Mouse (Mus musculus) skeletal muscle tissue, adult 2 months (tissue): ENCODE data around the gene Mustn1.

Source experiments
- DNase-seq: peaks from one replicate; pipeline ENCODE4 v3.0.0-alpha.2; 2012; ENCODE audit warnings: low read depth, low spot score

The Mustn1 gene

DNA sequence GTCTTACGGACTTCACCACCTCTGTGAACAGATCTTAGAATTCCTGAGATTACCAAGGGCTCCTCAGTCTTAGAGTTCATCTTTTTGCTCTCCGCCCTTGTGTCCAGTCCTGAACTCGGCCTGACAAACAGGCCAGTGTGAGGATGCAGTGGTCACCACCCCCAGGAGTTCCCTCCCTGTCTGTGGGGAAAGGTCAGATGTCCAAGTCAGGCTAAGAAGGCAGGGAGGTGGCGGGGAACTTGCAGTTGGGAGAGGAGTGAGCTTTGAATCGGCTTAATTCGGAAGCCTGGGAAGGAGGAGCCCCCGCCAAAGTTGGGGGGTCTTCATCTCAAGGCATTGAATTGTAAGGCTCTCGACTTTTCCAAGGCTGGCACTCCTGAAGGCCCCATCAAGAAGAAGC, 1.3 kb downstream of the Mustn1 start:
- no peak for DNase-seq

DNA sequence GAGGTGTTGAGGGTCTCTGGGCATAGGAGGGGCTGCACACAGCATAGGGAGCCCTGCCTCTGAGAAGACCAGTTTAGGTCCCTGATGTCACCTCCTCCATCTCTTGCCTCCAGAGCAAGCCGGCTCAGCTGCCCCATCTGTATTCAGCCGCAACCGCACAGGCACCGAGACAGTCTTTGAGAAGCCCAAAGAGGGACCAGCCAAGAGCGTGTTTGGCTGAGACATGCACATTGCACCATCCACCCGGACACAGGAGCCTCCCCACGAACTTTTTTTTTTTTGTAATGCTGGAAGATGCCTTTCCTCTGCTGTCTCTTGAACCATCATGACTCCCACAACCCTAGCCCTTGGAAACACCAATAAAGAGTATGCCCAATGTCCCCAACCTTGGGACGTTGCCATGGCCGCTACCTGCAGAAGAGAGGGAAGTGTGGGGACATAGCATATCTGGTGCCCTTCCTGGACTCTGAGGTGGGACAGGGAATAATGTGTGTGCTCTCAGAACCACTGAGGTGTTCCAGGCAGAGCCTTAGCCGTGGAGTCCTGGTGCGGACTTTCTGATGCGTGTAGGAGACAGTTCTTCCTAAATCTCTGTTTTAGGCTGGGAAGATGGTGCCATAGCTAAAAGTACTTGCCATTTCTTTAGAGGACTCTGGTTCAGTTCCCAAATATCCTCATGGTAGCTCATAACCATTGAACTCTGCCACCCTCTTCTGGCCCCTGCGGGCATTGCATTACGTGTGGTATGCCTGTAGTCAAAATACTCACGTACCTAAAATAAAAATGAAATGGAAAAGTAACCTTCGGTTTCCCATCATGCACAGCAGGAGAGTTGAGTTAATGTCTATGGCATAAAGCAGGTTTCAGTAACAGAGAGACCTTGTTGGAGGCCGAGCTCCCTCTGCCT, 2.1 kb downstream of the Mustn1 start:
- DNase-seq: no peak

DNA sequence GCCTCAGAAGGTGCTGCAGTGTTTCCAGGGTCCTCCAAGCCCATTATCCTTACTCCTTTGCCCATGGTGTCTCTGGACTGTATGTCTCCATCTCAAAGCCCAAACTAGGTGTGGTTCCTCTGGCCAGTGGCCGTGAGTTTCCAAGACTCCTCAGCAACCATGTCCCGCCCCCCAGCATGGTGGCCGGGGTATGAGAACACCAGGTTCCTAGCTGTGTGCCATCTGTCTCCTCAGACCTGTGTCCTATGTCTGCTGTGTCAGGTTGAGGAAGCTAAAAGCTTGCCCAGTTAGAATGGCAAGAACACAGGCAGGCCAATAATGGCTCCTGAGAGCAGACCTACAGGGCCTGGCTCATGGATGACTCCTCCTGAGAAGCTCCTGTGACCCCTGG, 2.7 kb downstream of the Mustn1 start:
- DNase-seq: no peak

GRCm38 (mm10) chr14:30885298-30885697, 6.3 kb downstream of the Mustn1 start:
- DNase-seq: no peak

GRCm38 (mm10) chr14:30886204-30886603, 7.2 kb downstream of the Mustn1 start, which contains the start of gene Itih4:
Gene Itih4 (plus strand): TSS chr14:30886476.
- no peak for DNase-seq

DNA sequence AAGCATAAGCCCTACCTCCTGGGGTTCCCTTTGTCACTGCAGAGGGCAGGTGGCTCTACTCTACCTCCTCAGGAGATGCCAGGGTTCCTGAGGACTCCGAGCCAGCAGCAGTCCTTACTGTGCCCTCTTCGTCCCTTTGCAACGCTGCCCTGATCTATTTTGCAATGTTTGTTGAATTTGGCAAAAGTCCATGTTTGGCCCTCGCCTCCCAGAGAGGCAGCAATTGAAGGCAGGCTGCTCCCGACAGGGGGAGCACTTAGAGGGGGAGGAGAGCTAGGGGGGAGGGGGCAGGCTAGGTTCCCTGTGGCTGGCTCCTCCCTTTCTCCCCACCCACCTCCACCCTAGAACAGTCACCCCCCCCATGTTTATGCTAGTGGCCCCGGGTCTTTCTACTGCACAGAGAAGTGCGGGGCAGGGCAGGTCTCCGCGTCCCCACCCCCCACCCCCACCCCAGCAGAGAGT, 9.3 kb downstream of the Mustn1 start:
- DNase-seq: no peak

- no peak for DNase-seq
These were observed 21.0 kb downstream of the Mustn1 start for GRCm38 (mm10) chr14:30899972-30900371.

- no peak for DNase-seq
These were observed 23.6 kb downstream of the Mustn1 start for GRCm38 (mm10) chr14:30902628-30903027.

- no peak for DNase-seq
These were observed 24.0 kb downstream of the Mustn1 start for GRCm38 (mm10) chr14:30903036-30903435.

DNA sequence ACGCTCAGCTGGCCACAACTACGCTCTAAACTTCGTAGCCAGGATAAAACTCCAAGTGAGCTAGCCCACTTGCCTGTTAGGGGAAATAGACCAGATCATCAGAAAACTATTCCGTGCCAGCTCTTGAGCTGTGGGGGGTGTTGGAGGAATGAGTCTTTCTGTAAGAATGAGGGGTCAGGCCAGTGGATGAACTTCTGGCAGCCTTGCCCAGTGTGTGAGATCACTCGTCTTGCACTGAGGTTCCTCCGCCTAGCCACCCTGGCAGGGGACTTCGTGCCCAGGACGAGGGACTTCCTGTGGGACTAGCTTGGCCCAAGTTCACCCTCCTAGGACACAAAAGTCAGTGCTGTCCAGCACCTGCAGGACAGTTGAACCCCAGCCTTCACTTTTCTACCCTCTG, 25.3 kb downstream of the Mustn1 start:
- no peak for DNase-seq

- no peak for DNase-seq
These were observed 27.0 kb downstream of the Mustn1 start for GRCm38 (mm10) chr14:30906001-30906400.

- DNase-seq: no peak
These were observed 28.8 kb downstream of the Mustn1 start for GRCm38 (mm10) chr14:30907814-30908265.

- no peak for DNase-seq
These were observed 32.1 kb downstream of the Mustn1 start for GRCm38 (mm10) chr14:30911141-30911540.

DNA sequence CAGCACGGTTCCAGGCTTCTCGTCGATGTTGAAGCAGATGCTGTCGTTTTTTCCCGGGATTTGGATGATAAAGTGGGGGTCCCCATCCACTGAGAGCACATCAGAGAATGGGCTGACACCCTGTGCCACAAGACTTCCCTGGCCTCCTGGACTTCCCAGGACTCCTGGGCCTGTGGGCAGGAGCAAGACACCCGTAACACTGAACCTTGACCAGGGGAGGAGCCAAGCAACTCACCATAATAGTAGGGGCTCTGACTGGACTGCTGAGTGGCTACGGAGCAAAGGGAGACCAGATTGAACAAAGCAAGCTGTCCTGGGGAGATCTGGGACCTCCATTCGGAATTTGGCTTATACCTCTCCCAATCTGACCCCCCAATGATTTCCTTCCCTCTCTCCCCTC, 33.6 kb downstream of the Mustn1 start:
- DNase-seq: no peak

DNA sequence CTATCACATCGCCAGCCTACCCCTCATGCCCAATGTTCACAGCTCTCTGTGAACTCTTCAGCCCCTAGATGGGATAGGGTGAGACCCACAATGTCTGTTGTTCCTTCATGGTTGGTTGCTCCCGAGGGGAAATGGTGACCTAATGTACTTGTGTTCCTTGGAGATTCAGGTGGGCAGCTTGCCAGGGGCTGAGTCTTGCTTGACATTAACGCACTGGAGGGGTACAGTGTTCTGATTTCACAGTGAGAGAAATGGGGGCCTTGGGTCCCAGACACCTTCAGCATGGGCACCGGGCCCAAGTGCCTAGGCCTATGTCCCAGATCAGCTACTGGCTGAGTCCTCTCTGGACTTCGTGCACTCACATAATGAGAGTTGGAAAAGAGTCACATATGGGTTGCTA, 34.4 kb downstream of the Mustn1 start:
- no peak for DNase-seq

GRCm38 (mm10) chr14:30916516-30916915, 37.5 kb downstream of the Mustn1 start:
- no peak for DNase-seq

GRCm38 (mm10) chr14:30922053-30922670, 43.2 kb downstream of the Mustn1 start:
- DNase-seq: no peak

DNA sequence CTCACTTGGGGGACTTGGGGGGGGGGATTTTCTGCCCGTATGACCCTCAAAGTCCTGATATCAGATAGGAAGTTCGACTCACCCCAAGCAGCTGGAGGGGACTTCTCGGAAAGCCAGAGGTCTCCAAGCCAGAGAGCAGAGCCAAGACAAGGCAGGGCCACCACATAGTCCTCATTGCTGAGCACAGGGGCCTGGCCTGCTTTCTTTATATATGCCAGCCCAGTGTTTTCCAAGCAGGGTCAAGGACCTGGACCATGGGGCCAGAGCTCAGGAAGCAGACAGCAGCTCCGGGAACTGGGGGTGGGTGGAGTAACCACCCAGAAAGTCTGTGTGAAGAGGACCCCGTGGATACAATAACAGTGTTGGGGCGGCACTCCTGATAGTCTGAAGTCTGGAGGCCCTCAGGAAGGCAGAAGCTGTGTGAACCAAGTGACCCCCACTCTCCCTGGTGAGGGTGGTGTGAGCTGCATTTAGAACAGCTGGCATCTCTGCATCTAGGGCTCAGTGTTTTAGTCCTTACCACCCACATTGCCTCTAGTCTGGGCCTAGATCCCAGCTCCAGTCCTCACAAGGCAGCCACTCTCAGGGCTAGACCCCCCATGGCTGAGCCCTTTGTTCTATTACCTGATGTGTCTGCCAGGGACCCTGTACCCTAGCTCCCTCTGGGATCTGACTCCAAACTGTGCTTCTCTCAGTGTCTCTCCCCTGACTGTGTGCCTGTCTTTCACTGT, 44.5 kb downstream of the Mustn1 start, which contains the start of gene Itih3:
Gene Itih3 (minus strand): TSS at position 386 of the 731 bp plus-strand sequence.
- DNase-seq: no peak

GRCm38 (mm10) chr14:30925492-30925891, 46.5 kb downstream of the Mustn1 start:
- DNase-seq: no peak

- no peak for DNase-seq
These were observed 51.4 kb downstream of the Mustn1 start for GRCm38 (mm10) chr14:30930386-30930785.
